Mouse (Mus musculus): ENCODE measurements around the gene Cd69. TPM values are rescaled to one million over a fixed set of nuclear protein-coding genes. Genes with fewer than 3 reads are reported as not detected.

Gene Cd69
- total and polyA plus RNA-seq, 3 experiments, result not detected

DNA sequence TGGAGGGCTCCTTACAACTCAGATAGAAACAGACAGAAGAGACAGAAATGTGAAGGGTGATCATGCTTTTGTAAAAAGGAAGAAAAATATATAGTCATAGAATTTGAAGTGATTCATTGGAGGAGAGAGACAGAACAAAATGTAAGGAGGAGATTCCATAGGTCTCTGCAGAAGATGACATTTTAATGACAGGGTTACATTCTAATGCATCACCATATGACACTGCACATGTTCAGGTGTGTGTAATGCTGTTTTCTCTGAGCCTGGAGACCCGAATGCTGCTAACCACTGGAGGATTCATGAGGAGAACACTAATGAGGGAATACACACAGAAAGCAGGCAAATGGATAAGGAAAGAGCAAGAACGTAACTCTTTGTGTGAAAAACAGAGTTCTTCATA lies 760 bp downstream of the Cd69 start:
- Histone ChIP-seq H3K27ac (ENCODE audit: control insufficient read depth, low read depth, low read length) (no peak overlapping the region), H3K4me3 (ENCODE audit: control insufficient read depth in 1 of 2, insufficient read depth in 1 of 2, low read depth in 2 of 2, low read length in 2 of 2) (no peak overlapping the region), H3K9ac (ENCODE audit: control insufficient read depth, low read depth, low read length, poor library complexity, severe bottlenecking) (no peak overlapping the region), H3K36me3 (ENCODE audit: control insufficient read depth in 1 of 2, insufficient read depth in 2 of 2, low read length in 2 of 2) (peaks cover 0 to 14% of the 10 kb centered on the region in 2 experiments; a peak in 2 of 4 replicates), H3K27me3 (ENCODE audit: control insufficient read depth in 1 of 2, insufficient read depth in 2 of 2, low read length in 2 of 2) (no peaks in the 10 kb centered on the region; a peak in 1 of 4 replicates), H3K9me3 (replicated peaks; ENCODE audit: insufficient read depth, low read length) (no peaks in the 10 kb centered on the region), H3K79me2 (ENCODE audit: control insufficient read depth, insufficient read depth, low read length, poor library complexity) (no peaks in the 10 kb centered on the region), H3K4me1 (ENCODE audit: control insufficient read depth in 1 of 2, insufficient read depth in 2 of 2, low read length in 2 of 2) (peaks cover 4 to 12% of the 10 kb centered on the region in 2 experiments)
- TF ChIP-seq POLR2A (IDR thresholded peaks at IDR 0.05; ENCODE audit: control insufficient read depth in 1 of 2, insufficient read depth in 1 of 2, low read depth in 1 of 2, low read length in 2 of 2, poor library complexity in 1 of 2) (no peak), ETS1 (IDR thresholded peaks at IDR 0.05; ENCODE audit: low read depth, low read length) (no peak), JUND (IDR thresholded peaks at IDR 0.05; ENCODE audit: low read depth, low read length) (no peak), NRF1 (IDR thresholded peaks at IDR 0.05; ENCODE audit: insufficient read depth, low read depth, low read length, poor library complexity, severe bottlenecking) (no peak), CTCF (IDR thresholded peaks at IDR 0.05 in 2 of 3, conservative IDR thresholded peaks at IDR 0.05 in 1 of 3; ENCODE audit: control insufficient read depth in 1 of 3, insufficient read depth in 1 of 3, low read depth in 2 of 3, low read length in 3 of 3, poor library complexity in 1 of 3, severe bottlenecking in 1 of 3) (no peak), ZMIZ1 (IDR thresholded peaks at IDR 0.05; ENCODE audit: low read depth, low read length) (no peak), USF2 (IDR thresholded peaks at IDR 0.05; ENCODE audit: borderline replicate concordance in 1 of 2, insufficient read depth in 1 of 2, low read depth in 1 of 2, low read length in 2 of 2) (no peak), TCF12 (IDR thresholded peaks at IDR 0.05; ENCODE audit: low read depth, low read length) (no peak), MYB (IDR thresholded peaks at IDR 0.05; ENCODE audit: low read depth, low read length) (no peak), MYC (IDR thresholded peaks at IDR 0.05; ENCODE audit: low read depth, low read length) (no peak), ELF1 (IDR thresholded peaks at IDR 0.05; ENCODE audit: low read depth, low read length) (no peak), E2F4 (IDR thresholded peaks at IDR 0.05; ENCODE audit: borderline replicate concordance, low read depth, low read length) (no peak), SMC3 (IDR thresholded peaks at IDR 0.05; ENCODE audit: low read depth, low read length) (no peak), MXI1 (IDR thresholded peaks at IDR 0.05; ENCODE audit: low read depth, low read length) (no peak)
- no peak for DNase-seq (ENCODE audit: low read depth, low spot score)

DNA sequence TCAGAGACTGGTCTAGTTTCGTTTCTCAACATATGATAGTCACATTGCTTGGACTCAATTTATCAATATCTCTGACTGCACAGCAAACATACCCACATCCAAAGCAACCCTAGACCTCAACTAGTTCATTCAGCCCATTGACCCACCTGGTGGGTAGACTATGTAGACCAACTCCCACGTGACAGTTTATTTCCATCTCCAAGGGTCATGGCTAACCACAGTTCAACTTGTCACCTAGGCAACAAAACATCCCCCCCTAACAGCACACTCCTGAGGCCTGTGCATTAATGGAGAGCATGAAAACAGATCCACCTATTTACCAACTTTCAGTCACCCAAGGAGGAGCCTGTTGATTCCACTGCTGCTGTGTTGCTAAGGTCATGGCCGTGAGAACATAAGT lies 1.6 kb downstream of the Cd69 start:
- DNase-seq (ENCODE audit: low read depth, low spot score), result no peak
- H3K9ac ChIP-seq (ENCODE audit: control insufficient read depth, low read depth, low read length, poor library complexity, severe bottlenecking), result no peak overlapping the region

More for the DNA sequence above, 1.6 kb downstream of the Cd69 start:
- Histone ChIP-seq H3K4me3 (ENCODE audit: control insufficient read depth in 1 of 2, insufficient read depth in 1 of 2, low read depth in 2 of 2, low read length in 2 of 2) (no peak overlapping the region), H3K27ac (ENCODE audit: control insufficient read depth, low read depth, low read length) (no peak overlapping the region), H3K9me3 (replicated peaks; ENCODE audit: insufficient read depth, low read length) (no peaks in the 10 kb centered on the region), H3K4me1 (ENCODE audit: control insufficient read depth in 1 of 2, insufficient read depth in 2 of 2, low read length in 2 of 2) (peaks cover 4 to 12% of the 10 kb centered on the region in 2 experiments), H3K36me3 (ENCODE audit: control insufficient read depth in 1 of 2, insufficient read depth in 2 of 2, low read length in 2 of 2) (peaks cover 0 to 14% of the 10 kb centered on the region in 2 experiments; a peak in 2 of 4 replicates), H3K79me2 (ENCODE audit: control insufficient read depth, insufficient read depth, low read length, poor library complexity) (no peaks in the 10 kb centered on the region), H3K27me3 (ENCODE audit: control insufficient read depth in 1 of 2, insufficient read depth in 2 of 2, low read length in 2 of 2) (no peaks in the 10 kb centered on the region; a peak in 1 of 4 replicates)
- no peak for TF ChIP-seq POLR2A (IDR thresholded peaks at IDR 0.05; ENCODE audit: control insufficient read depth in 1 of 2, insufficient read depth in 1 of 2, low read depth in 1 of 2, low read length in 2 of 2, poor library complexity in 1 of 2)
- TF ChIP-seq POLR2AphosphoS2 (IDR thresholded peaks at IDR 0.05; ENCODE audit: low read length), result no peak
- no peak for TF ChIP-seq TAL1 (IDR thresholded peaks at IDR 0.05; ENCODE audit: low read length)
- TF ChIP-seq MYB (IDR thresholded peaks at IDR 0.05; ENCODE audit: low read depth, low read length), result no peak
- TF ChIP-seq NELFE (IDR thresholded peaks at IDR 0.05; ENCODE audit: low read depth, low read length), result no peak
- TF ChIP-seq MYC (IDR thresholded peaks at IDR 0.05; ENCODE audit: low read depth, low read length), result no peak
- TF ChIP-seq KAT2A (conservative IDR thresholded peaks at IDR 0.05; ENCODE audit: low read depth, low read length), result no peak
- no peak for TF ChIP-seq ZC3H11A (IDR thresholded peaks at IDR 0.05; ENCODE audit: low read depth, low read length)
- TF ChIP-seq UBTF (IDR thresholded peaks at IDR 0.05; ENCODE audit: borderline replicate concordance, insufficient read depth, low read depth, low read length), result no peak
